Mouse (Mus musculus) liver, embryonic 16.5 days (tissue): Measurements from ENCODE around the gene Qtrt2. TPM values are rescaled to one million over a fixed set of nuclear protein-coding genes. Genes with fewer than 3 reads are reported as not detected.

ENCODE experiments used
- ATAC-seq: fragments of 200-750 bp; cut with Nextera tagmentation; 2 replicates; pipeline ENCODE4 v1.8.0; 2017; ENCODE audit warnings: low read depth, mild to moderate bottlenecking, moderate number of reproducible peaks, moderate library complexity
- H3K27ac ChIP-seq: fragments of 300-500 bp; sonication (generic); 2 replicates; pipeline ENCODE4 v1.5.1; 2014; ENCODE audit warnings: mild to moderate bottlenecking, low read length
- H3K27me3 ChIP-seq: fragments of 300-500 bp; sonication (generic); 2 replicates; pipeline ENCODE4 v1.6.1; 2014; ENCODE audit warnings: low read depth, low read length, mixed read lengths; ENCODE audit not compliant: control insufficient read depth, insufficient read depth
- H3K36me3 ChIP-seq: fragments of 300-500 bp; sonication (generic); 2 replicates; pipeline ENCODE4 v1.6.1; 2014; ENCODE audit warnings: mild to moderate bottlenecking; ENCODE audit not compliant: control insufficient read depth, insufficient read depth
- H3K4me1 ChIP-seq: fragments of 300-500 bp; sonication (generic); 2 replicates; pipeline ENCODE4 v1.6.1; 2014; ENCODE audit warnings: low read depth, low read length, mixed read lengths; ENCODE audit not compliant: control insufficient read depth
- H3K4me2 ChIP-seq: fragments of 300-500 bp; sonication (generic); 2 replicates; pipeline ENCODE4 v1.6.1; 2014; ENCODE audit warnings: low read depth, low read length, mixed read lengths
- H3K4me3 ChIP-seq: fragments of 300-500 bp; sonication (generic); 2 replicates; pipeline ENCODE4 v1.5.1; 2014; ENCODE audit warnings: low read depth, mild to moderate bottlenecking, low read length
- H3K9ac ChIP-seq: fragments of 300-500 bp; sonication (generic); 2 replicates; pipeline ENCODE4 v1.6.1; 2014; ENCODE audit warnings: low read depth, low read length
- H3K9me3 ChIP-seq: fragments of 300-500 bp; sonication (generic); replicated peaks from 2 replicates; pipeline ENCODE4 v1.6.1; 2016; ENCODE audit warnings: low read length; ENCODE audit not compliant: control insufficient read depth
- WGBS: fragments of 180-500 bp; shearing (Covaris S2); extraction: QIAGEN DNeasy Blood & Tissue Kit; methylation state at CpG from one replicate; pipeline ENCODE4 v1.1.7; 2014; ENCODE audit not compliant: insufficient replicate concordance; 5-methylcytosine and 5-hydroxymethylcytosine counted together
- polyA plus RNA-seq: library from polyadenylated mRNA; unstranded; fragments of >200 nt; fragmentation: Nextera tagmentation; extraction: Ambion mirVana; gene quantifications from 2 replicates; pipeline ENCODE4 v1.2.1, GENCODE M21; 2015

The Qtrt2 gene
- polyA plus RNA-seq, 1 experiment from 2014 or later = 4.6 TPM

DNA sequence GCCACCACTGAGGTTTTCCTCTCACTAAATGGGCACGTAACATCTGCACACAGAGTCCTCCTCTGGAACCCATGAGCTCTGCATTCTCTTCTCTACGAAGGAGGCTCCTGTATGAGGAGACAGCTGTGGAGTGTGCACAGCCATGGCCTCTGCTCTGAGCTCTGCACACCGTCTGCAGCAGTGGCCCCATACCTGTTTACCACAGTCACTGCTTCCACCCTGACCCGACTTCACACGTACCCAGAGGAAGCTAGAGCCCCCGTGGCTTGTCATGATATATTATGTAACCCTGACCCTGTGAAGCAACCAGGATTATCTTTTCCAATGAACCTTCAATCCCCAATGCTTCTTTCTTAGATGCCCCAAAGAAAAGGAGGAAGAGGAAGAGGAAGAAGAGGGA lies 46.8 kb downstream of the Qtrt2 start:
- H3K4me2 ChIP-seq = no peak overlapping the region
- no peak for ATAC-seq
- no peaks in the 10 kb centered on the region for H3K4me1 ChIP-seq
- H3K27ac ChIP-seq = no peak overlapping the region
- H3K27me3 ChIP-seq = no peaks in the 10 kb centered on the region
- H3K36me3 ChIP-seq = no peaks in the 10 kb centered on the region
- 63% methylated on average over 6 of the region's 6 CpGs for WGBS
- H3K9me3 ChIP-seq = no peaks in the 10 kb centered on the region
- no peak overlapping the region for H3K4me3 ChIP-seq
- H3K9ac ChIP-seq = no peak overlapping the region

DNA sequence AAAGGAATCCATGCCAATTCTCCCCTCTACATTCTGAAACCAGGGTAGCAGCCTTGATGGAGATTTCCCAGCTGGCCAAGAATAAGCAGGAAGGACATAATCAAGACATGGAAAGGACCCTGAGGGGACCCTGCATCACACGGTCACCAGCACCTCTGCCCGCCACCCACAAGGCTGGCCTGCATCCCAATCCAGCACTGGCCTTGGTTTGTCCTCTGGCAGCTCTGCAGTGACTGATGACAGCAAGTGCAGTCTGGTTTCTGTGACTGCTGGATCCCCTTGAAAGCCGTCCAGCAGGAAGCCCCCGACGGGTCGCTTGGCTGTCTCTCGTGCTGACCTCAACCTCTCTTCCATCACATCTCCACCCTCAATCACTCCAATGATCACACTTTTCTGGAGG lies 55.2 kb downstream of the Qtrt2 start:
- H3K4me2 ChIP-seq = no peak overlapping the region
- no peaks in the 10 kb centered on the region for H3K9me3 ChIP-seq
- peaks cover 5% of the 10 kb centered on the region for H3K36me3 ChIP-seq
- no peak overlapping the region for H3K27ac ChIP-seq
- 86% methylated on average over 7 of the region's 7 CpGs for WGBS
- no peaks in the 10 kb centered on the region for H3K27me3 ChIP-seq
- ATAC-seq = no peak
- no peak overlapping the region for H3K4me3 ChIP-seq
- no peaks in the 10 kb centered on the region for H3K4me1 ChIP-seq
- no peak overlapping the region for H3K9ac ChIP-seq

DNA sequence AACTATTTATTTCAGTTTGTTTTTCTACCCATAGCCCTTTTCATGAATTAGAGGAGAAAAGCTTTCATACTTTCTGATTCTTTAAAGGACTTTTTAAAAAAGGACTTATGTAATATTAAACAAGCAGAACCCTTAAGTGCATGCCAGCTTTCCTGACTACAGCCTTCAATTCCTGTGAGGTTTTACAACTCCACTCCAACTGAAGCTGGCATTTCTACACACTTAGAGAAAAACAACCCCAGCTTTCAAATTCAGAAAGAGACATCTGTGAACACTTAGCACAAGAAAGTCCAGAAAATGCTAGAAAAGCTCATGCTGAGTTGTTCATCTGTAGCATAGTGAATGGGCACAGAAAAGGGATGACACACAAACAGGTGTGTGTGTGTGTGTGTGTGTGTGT lies 56.8 kb downstream of the Qtrt2 start:
- no peak overlapping the region for H3K4me2 ChIP-seq
- no peaks in the 10 kb centered on the region for H3K9me3 ChIP-seq
- H3K27ac ChIP-seq = no peak overlapping the region
- no peaks in the 10 kb centered on the region for H3K4me1 ChIP-seq
- H3K27me3 ChIP-seq = no peaks in the 10 kb centered on the region
- H3K36me3 ChIP-seq = peaks cover 5% of the 10 kb centered on the region
- no peak for ATAC-seq
- H3K4me3 ChIP-seq = no peak overlapping the region
- H3K9ac ChIP-seq = no peak overlapping the region

DNA sequence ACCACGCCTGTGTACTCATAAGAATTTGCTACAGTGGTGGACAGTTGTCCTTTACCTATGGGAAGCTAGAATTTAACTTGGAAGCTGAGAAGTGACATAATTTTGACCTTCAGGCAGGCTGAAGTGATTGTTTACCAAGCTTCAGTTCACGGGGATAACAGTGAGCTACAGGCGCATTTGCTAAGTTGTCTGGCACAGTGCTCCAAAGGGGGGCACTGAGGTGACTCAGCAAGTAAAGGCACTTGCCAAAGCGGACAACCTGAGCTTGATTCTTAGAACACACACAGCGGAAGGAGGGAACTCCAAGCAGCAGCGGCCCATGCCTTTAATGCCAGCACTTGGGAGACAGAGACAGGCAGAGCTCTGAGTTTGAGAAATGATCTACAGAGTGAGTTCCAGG lies 66.0 kb downstream of the Qtrt2 start:
- no peaks in the 10 kb centered on the region for H3K9me3 ChIP-seq
- H3K27me3 ChIP-seq = no peaks in the 10 kb centered on the region
- H3K4me2 ChIP-seq = no peak overlapping the region
- no peak overlapping the region for H3K4me3 ChIP-seq
- no peaks in the 10 kb centered on the region for H3K4me1 ChIP-seq
- no peak overlapping the region for H3K9ac ChIP-seq
- H3K27ac ChIP-seq = no peak overlapping the region
- WGBS = 60% methylated on average over 6 of the region's 6 CpGs
- no peak for ATAC-seq
- H3K36me3 ChIP-seq = peaks cover 6% of the 10 kb centered on the region

DNA sequence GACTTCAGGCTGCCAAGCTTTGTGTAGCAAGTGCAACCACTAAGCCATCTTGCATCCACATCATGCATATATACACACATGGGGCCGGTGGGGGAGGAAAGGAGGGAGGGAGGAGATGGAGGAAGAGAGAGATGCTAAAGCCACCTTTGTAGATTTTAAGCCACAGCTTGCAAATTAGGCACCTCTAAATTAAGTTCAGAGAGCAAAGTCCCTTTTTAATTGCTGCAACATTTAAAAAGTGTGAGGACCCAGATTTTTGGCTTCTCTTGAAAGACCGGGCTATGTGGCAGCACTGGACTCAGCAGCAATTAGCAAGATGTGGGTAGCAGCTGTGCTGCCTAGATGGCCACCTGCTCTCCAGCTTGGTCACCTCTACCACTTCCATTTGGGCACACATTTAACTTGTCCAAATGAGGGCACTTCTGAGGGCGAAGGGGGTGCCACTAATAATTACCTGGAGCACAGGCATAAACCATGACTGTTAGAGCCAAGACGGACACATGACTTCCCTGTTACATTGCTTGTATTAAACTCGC lies 67.6 kb downstream of the Qtrt2 start:
- no peaks in the 10 kb centered on the region for H3K4me1 ChIP-seq

DNA sequence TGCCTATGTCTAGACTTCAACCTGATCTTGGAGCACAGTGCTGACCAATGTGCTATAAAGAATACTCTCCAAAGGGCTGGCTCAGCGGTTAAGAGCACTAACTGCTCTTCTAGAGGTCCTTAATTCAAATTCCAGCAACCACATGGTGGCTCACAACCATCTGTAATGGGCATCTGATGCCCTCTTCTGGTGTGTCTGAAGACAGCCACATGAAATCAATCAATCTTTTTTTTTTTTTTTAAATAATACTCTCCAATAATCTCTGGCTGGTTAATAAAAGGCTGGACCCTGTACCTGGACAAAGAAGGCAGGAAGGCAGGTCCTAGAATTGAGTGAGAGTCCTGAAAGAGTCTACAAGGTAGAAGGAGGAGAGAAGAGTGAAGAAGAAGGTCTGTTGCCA lies 76.8 kb downstream of the Qtrt2 start:
- Histone ChIP-seq H3K9me3 (no peaks in the 10 kb centered on the region), H3K4me3 (no peak overlapping the region), H3K4me1 (no peaks in the 10 kb centered on the region), H3K27me3 (no peaks in the 10 kb centered on the region), H3K36me3 (no peaks in the 10 kb centered on the region), H3K27ac (no peak overlapping the region), H3K4me2 (no peak overlapping the region), H3K9ac (no peak overlapping the region)
- 50% methylated on average over 1 of the region's 1 CpGs for WGBS
- ATAC-seq = no peak

More for the DNA sequence above, 67.6 kb downstream of the Qtrt2 start:
- WGBS = 72% methylated on average over 5 of the region's 5 CpGs
- no peak overlapping the region for H3K27ac ChIP-seq
- no peaks in the 10 kb centered on the region for H3K27me3 ChIP-seq
- no peak overlapping the region for H3K4me2 ChIP-seq
- peaks cover 3% of the 10 kb centered on the region for H3K36me3 ChIP-seq
- no peak overlapping the region for H3K9ac ChIP-seq
- no peak overlapping the region for H3K4me3 ChIP-seq
- ATAC-seq = no peak
- H3K9me3 ChIP-seq = no peaks in the 10 kb centered on the region

DNA sequence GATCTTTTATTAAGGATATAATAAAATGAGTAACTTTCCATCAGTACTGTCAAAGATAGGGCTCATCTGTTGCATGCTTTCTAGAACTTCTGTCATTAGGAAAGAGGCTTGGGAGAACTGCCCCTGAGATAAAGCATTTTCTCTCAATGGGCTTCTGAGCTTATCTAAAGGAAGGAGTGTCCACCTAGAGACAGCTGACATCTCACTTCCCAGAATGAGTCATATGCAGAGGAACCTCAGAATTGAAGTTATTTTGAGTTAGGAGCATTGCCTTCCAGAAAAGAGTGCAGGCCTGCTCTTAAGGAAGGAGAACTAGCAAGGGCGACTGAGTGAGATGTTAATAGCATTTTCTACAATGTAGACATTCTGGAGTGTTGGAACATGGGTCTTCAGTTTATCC lies 85.4 kb downstream of the Qtrt2 start:
- Histone ChIP-seq H3K27me3 (no peaks in the 10 kb centered on the region), H3K9me3 (no peaks in the 10 kb centered on the region), H3K27ac (no peak overlapping the region), H3K4me3 (no peak overlapping the region), H3K4me2 (no peak overlapping the region), H3K4me1 (no peaks in the 10 kb centered on the region), H3K9ac (no peak overlapping the region), H3K36me3 (no peaks in the 10 kb centered on the region)
- WGBS = 48% methylated on average over 1 of the region's 1 CpGs
- no peak for ATAC-seq

DNA sequence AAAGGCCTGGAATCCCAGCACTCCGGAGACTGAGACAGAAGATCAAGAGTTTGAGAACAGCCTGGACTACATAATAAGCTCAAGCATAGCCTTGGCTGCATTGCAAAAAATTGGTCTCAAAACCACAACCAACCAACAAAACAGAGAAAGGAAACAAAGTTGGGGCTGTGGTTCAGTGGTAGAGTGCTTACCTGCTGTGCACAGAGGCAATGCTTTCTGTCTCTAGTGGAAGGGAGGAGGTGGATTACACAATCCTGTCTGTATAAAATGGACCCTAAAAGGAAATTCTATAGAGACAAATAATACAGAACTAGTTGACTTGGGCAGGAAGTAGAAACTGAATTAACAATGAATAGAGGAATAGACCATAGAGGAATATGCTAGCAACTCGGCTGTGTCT lies 94.7 kb downstream of the Qtrt2 start:
- H3K4me3 ChIP-seq = no peak overlapping the region
- no peaks in the 10 kb centered on the region for H3K9me3 ChIP-seq
- ATAC-seq = no peak
- H3K9ac ChIP-seq = no peak overlapping the region
- H3K4me2 ChIP-seq = no peak overlapping the region
- 75% methylated on average over 2 of the region's 2 CpGs for WGBS
- H3K27me3 ChIP-seq = no peaks in the 10 kb centered on the region
- no peaks in the 10 kb centered on the region for H3K4me1 ChIP-seq
- H3K27ac ChIP-seq = no peak overlapping the region
- H3K36me3 ChIP-seq = no peaks in the 10 kb centered on the region

DNA sequence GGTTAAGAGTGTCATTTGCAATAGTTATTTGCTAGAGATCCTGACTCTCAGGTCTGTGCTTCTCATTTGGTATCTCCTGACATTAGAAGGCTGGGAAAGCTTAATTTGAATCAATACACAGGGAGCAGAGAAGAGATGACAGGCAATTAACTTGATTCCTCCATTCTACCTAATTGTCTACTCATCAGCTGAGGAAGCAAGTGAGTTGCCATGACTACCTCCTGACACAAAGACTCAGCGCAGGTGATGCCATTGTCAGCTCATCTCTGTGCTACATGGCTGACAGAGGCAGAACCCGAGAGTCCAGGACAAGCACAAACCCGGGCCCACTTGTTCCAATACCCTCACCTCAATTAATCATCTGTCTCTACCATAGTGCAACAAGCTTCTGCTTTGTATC lies 99.1 kb downstream of the Qtrt2 start:
- H3K9ac ChIP-seq = no peak overlapping the region
- 61% methylated on average over 3 of the region's 3 CpGs for WGBS
- H3K27me3 ChIP-seq = no peaks in the 10 kb centered on the region
- no peaks in the 10 kb centered on the region for H3K9me3 ChIP-seq
- no peaks in the 10 kb centered on the region for H3K36me3 ChIP-seq
- no peak overlapping the region for H3K4me3 ChIP-seq
- H3K27ac ChIP-seq = no peak overlapping the region
- H3K4me2 ChIP-seq = no peak overlapping the region
- ATAC-seq = no peak
- no peaks in the 10 kb centered on the region for H3K4me1 ChIP-seq

DNA sequence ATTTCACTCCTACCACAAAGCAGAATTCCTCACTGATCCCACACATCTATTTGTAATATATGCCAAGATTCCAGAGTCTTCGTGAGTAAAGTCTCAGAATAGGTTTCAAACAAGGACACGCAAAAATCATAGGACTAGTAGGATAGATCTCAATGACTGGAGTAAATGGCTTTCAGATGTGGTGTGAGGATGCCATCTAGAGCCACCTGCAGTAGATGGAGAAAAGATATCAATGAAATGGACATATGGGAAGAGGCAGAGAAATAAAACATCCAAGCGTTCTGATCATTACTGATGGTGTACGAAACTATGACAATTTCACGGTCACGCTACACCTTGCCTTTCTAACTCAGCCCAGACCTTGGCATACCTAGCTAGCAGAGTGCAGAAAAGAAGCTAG lies 108.2 kb downstream of the Qtrt2 start:
- Histone ChIP-seq H3K4me3 (no peak overlapping the region), H3K9ac (no peak overlapping the region), H3K9me3 (no peaks in the 10 kb centered on the region), H3K36me3 (no peaks in the 10 kb centered on the region), H3K4me1 (no peaks in the 10 kb centered on the region), H3K27me3 (no peaks in the 10 kb centered on the region), H3K4me2 (no peak overlapping the region), H3K27ac (no peak overlapping the region)
- 79% methylated on average over 6 of the region's 6 CpGs for WGBS
- no peak for ATAC-seq
